Mouse (Mus musculus): ENCODE results near the gene Mfap3l. TPM values are rescaled to one million over a fixed set of nuclear protein-coding genes. Genes with fewer than 3 reads are reported as not detected.
A peak's percentile ranks its signal among the peaks of the same experiment; 100 is the strongest.

Gene Mfap3l
- polyA plus RNA-seq, 1 experiment from 2014 or later = 2.1 TPM

DNA sequence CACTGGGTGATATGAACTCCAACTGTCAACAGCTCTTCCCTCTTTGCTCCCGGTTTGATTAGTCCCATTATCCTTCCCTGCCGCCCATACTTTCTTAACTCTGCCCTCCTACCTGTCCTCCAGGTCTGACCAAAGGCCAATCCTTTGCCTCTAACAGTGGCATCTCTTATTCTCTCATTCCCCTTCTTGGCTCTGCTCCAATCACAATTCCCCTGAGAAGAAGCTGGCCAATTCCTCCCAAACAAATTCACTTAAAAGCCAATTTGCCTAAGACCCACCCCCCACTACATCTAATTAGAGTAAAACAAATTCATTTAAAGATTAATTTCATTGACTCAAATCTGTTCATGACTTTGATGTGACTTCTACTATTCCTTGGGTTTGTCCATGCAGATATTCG is 86.1 kb downstream of the Mfap3l start:
- Histone ChIP-seq H3K9me3 (ENCODE audit: control insufficient read depth, low read length) (no peaks in the 10 kb centered on the region), H3K36me3 (ENCODE audit: control insufficient read depth, insufficient read depth, low read length) (no peaks in the 10 kb centered on the region), H3K4me3 (ENCODE audit: low read depth, low read length) (no peak overlapping the region), H3K27me3 (ENCODE audit: control insufficient read depth, insufficient read depth, low read length) (no peaks in the 10 kb centered on the region), H3K4me1 (ENCODE audit: control insufficient read depth, insufficient read depth, low read length) (peaks cover 4% of the 10 kb centered on the region; the same call in 1 of the 2 replicates), H3K9ac (ENCODE audit: low read length) (no peak overlapping the region), H3K4me2 (no peak overlapping the region), H3K27ac (ENCODE audit: low read depth, low read length) (no peak overlapping the region)
- DNase-seq (ENCODE audit: low spot score, missing footprints) = peak; percentile 85
- no peak; the same call in 1 of the 2 replicates for ATAC-seq (ENCODE audit: low FRiP score)
- WGBS = 76% methylated on average over 3 of the region's 3 CpGs

Other genes starting within 250 kb of the Mfap3l start
- gene Gm10283, start 129.6 kb upstream of the Mfap3l start, polyA plus RNA-seq (2014; fragmentation: Nextera tagmentation; extraction: Ambion mirVana) = not detected in 2 replicates
- 1.5 and 2.8 TPM in 2 replicates for gene Aadat, start 126.9 kb upstream of the Mfap3l start, polyA plus RNA-seq (2014; fragmentation: Nextera tagmentation; extraction: Ambion mirVana)